Mouse (Mus musculus) urinary bladder, postnatal 4 days (tissue): Measurements from ENCODE around the gene Pnpla6.
A peak's percentile ranks its signal among the peaks of the same experiment; 100 is the strongest.

ENCODE experiments used
- DNase-seq, 2 experiments: peaks; one replicate each; pipeline ENCODE4 v3.0.0; 2021 to 2022; ENCODE audit warnings: low spot score in 2 of 2

Gene Pnpla6

GRCm38 (mm10) chr8:3507979-3508754 lies 7.0 kb upstream of the Pnpla6 start:
- no peak for DNase-seq

DNA sequence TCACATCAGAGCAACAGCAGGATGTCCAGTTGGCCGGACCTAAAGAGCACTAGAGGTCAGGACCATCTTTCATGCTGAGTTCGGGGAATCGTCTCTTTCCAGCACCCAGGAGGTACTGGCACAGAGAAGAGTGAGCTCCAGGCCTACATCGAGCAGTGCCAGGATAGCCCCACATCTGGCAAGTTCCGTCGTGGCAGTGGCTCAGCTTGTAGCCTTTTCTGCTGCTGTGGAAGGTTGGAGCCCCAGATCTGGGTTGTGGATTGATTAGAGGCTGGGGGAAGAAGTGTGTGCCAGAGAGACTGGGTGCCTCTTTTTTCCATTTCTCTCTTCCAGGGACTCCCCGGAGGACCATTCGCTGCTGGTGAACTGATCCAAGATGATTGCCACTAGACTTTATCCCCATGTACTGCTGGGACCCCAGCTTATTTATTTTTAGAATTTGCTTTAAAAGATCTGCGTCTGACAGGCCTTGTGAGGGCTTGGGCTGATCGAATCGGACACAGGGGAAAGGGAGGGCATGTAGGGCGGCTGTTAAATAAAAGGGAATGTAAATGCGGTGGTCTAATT lies 420 bp upstream of the Pnpla6 start:
- no peak for DNase-seq

GRCm38 (mm10) chr8:3515771-3516417 lies 710 bp downstream of the Pnpla6 start:
- DNase-seq, result no peak

DNA sequence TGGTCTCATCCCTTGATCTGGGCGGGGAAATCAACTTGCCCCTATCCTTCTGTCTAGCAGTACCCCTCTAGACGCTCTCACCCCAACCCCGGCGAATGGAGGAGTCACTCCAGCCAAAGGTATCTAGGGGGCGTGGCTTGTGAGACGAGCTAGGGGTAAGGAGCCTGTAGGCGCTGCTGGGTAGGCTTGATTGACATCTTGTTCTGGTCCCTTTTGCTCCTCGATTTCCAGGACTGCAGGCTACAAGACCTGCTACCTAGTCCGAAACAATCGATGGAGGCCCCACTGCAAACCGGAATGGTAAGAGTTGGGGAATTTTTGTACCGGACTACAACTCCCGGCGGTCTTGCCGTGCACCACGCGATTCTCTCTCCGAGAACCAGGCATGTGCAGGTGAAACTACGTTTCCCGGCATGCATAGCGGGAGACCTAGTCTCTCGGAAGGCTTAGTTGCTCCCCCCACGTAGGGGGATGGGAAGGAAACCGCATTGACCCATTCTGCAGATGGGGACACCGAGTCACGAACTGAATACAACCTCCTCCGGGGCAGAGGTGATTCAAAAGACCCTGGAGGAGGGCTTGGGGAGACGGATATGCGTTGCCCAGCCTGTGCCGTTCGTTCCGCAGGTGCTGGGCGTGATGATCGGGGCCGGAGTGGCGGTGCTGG lies 1.4 kb downstream of the Pnpla6 start:
- peak; percentile 85 to 90 for DNase-seq

DNA sequence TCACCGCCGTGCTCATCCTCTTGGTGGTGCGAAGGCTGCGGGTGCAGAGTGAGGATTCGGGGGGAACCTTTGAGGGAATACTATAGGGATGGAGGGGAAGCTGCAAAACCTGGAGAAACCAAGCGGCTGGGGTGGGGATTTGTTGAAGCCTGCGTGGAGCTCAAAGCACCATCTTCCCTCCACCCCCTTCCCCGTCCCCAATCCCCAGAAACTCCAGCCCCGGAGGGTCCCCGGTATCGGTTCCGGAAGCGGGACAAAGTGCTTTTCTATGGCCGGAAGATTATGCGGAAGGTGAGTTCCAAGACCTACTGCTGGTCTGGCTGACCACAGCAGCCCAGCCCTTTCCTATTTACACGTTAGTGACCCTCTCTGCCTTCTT lies 1.9 kb downstream of the Pnpla6 start:
- no peak for DNase-seq

DNA sequence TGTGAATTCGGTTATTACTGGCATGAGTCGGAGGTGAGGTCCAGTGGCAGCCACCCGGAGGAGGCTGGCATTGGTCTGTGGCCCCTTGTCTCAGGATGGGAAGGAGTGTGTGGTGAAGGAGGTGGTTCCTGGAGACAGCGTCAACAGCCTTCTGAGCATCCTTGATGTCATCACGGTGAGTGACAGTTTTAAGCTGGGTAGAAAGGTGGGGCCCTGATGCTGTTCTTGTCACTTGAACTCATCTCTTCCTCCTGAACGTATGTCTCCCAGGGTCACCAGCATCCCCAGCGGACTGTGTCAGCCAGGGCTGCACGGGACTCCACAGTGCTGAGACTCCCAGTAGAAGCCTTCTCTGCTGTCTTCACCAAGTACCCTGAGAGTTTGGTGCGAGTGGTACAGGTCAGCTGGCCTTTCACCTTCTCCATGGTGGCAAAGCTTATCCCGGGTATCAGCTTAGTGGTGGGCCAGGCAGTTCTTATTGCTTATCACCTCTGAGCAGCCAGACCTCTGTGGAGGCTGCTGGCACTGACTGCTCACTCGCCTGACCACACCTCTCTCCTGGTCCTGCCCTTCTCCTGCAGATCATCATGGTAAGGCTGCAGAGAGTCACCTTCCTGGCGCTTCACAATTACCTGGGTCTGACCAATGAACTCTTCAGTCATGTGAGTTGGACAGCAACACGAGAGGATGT lies 7.0 kb downstream of the Pnpla6 start:
- no peak for DNase-seq

GRCm38 (mm10) chr8:3530816-3531215 lies 15.6 kb downstream of the Pnpla6 start:
- no peak for DNase-seq

DNA sequence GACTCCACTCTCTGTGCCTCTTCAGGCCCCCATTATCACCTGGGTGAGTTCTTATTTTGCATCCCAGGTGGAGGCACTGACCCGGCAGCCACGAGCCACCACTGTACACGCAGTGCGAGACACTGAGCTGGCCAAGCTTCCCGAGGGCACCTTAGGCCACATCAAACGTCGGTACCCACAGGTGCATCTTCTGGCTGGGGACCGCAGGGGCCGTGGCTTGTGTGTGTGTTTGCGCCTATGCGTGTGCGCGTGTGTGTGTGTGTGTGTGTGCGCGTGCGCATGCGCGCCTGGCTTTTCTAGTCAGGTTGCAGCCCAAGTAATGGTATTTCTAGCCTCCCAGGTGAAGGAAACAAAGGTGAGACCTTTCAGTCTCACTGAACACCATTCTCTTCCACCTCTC lies 16.8 kb downstream of the Pnpla6 start:
- no peak for DNase-seq

DNA sequence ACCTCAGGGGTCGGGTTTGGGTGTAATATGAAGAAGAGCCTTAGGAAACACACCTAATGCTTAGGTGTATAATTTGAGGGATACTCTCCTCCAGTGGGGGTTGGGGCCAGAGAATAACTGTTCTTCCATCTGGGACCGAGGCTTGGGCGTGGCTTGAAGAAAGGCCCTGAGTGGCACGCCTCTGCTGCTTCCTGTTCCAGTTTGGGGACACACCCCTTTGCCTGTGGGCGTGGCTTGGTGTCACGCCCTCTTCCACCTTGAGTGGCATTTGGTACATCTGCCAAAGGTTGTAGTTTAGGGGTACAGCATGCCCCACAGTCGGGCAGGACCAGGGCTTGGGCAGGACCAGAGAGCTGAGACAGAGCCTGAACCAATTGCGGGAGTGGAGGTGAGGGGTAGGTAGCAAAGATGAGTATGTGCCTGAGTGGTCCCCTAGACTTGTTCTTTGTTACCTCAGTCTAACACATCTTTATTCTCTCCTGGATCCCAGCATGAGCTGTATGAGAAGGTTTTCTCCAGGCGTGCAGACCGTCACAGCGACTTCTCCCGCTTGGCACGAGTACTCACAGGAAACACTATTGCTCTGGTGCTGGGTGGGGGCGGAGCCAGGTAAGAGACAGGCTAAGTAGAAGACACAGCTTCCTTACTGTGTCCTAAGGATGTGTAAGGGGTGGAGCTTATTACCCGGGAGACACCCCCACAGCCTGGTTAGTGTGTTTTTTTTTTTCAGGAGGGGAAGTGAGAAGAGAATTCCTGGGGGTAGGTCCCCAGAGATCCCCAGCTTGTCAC lies 21.1 kb downstream of the Pnpla6 start:
- DNase-seq, result no peak

DNA sequence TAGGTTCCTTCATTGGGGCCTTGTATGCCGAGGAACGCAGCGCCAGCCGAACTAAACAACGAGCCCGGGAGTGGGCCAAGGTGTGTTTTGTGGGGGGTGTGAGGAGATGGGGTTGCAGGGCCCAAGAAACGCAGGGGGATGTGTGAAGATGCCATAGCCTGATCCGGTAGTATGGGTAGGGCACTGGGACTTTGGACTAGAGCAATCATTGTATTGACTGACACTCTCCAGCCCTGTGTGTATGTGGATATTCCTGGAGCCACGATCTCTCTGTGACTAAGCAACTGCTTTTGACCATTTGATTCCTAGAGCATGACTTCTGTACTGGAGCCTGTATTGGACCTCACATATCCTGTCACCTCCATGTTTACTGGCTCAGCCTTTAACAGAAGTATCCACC lies 21.8 kb downstream of the Pnpla6 start:
- no peak for DNase-seq

DNA sequence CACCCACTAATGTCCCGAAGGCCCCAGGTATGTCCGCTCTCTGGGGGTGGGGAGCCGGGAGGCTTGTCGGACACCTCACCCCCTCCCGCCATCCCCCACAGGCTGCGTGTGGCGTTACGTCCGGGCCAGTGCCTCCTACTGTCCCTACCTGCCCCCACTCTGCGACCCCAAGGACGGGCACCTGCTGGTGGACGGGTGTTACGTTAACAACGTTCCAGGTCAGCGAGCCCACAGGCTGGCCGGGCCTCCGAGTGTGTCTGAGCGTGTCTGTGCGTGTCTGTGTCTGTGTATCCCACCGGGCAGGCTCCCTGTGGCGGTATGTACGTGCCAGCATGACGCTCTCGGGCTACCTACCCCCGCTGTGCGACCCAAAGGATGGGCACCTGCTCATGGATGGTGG lies 22.5 kb downstream of the Pnpla6 start:
- DNase-seq, result no peak

GRCm38 (mm10) chr8:3539146-3539545 lies 24.0 kb downstream of the Pnpla6 start:
- DNase-seq, result no peak

DNA sequence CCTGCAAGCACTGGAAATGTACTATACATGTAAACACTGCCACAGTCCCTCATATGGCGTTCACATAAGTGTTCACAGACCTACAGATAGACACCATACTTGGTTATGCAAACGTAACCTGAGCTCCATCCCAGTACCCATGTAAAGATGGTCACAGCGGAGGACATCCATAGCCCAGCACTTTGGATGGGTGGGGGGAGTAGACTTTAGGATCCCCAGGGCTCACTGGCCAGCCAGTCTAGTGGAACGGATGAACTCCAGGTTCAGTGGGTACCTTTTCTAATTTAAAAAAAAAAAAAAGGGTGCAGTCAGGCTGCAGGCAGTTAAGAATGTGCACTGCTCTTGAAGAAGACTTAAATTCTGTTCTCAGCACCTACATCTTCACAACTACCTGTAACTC lies 24.9 kb downstream of the Pnpla6 start:
- no peak for DNase-seq

- no peak for DNase-seq
Measured at GRCm38 (mm10) chr8:3546511-3546910, 31.3 kb downstream of the Pnpla6 start.

DNA sequence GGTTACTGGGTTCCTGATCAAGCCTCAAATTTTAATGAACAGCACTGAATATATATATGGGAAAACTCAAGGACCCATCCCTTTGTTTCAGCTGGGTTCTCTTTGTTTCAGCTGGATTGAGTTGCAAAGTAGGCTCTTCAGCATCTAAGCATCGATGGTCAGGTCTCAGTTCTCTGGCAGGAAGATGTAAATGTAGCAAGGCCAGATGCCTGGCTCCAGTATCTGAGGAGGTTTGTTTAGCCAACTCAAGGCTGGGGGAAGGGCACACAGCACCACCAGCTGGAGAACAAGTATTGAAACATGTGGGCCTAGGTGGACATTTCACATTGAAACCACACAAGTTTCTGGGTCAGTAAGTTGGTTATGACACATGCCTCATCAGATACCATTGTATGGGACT lies 37.1 kb downstream of the Pnpla6 start:
- no peak for DNase-seq

- DNase-seq, result no peak
Measured at GRCm38 (mm10) chr8:3556114-3556513, 40.9 kb downstream of the Pnpla6 start.

DNA sequence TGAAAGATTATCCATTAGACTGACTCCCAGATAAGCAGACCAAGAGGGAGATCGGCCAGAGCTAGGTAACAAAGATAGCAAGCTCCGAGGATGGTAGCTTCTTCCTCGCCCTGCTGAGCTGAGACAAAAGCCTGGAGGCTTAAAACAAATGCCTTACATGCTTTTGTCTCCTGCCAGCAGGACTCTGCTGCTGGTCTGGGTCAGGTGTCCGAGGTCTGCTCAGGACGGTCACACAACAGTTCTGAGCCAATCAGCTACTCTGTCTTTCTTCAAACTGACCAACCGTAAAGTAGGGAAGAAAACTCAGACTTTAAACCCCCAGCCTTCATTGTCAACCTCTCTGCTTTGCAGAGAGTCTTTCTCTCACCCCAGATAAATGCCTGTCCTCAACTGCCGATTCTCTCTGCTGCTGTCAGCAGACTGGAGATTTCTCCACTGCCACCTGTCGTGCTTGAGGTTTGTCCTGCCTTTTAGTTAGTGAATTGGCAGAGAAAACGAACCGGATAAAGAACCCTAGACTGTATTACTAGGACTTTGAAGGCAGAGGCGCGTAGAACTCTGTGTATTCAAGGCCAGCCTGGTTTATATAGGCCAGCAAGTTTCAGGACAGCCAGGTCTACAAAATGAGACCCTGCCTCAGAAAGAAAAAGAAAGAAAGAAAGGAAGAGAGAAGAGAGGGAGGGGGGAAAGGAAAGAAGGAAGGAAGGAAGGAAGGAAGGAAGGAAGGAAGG lies 52.6 kb downstream of the Pnpla6 start, which contains the start of gene C330021F23Rik:
Gene C330021F23Rik (plus strand): TSS at position 350 of the 731 bp plus-strand sequence.
- DNase-seq, result no peak

DNA sequence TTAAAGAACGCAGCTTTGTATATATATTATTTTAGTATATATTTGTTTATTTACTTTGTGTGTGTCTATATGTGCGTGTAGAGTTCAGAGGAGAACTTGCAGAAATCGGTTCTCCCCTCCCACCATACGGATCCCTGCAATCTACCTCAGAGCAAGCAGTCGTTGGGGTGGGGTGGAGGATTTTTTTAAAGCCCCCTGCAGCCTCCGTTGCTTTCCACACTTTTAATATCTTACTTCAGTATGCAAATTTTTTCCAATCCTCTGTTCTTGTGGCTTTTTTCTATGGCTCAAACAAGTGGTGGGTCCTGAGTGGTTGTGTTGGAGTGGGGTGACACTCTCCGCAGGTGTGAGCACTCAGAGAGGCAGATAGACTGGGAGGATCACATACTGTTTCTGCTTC lies 53.2 kb downstream of the Pnpla6 start:
- no peak for DNase-seq

DNA sequence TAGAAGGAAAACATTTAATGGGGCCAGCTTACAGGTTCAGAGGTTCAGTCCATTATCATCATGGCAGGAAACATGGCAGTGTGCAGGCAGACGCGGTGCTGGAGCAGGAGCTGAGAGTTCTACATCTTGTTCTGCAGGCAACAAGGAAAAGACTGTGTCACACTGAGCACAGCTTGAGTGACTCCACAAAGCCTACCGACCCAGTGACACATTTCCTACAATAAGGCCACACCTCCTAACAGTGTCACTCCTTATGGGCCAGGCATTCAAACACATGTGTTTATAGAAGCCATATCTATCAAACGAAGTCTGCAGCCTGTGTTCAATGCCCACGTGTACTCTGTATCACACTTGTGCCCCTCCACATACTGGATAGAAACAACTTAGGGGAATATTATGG lies 54.6 kb downstream of the Pnpla6 start:
- no peak for DNase-seq

DNA sequence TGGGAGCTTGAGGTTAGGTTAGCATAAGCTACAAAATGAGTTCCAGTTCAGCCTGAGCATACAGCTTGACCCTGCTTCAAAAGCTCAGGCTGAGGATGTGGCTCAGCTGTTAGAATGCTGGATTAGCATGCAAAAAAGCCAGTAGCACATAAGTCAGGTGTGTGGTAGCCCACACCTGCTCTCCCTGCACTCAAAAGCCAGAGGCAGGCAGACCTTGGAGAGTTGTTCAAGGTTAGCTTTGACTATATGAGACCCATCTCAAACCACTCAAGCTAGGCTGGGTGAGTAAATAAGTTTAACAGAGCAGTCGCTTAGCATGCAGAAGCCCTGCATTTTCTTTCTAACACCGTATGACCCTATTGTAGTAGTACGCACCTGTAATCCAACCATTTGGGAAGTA lies 59.4 kb downstream of the Pnpla6 start:
- DNase-seq, result no peak
